Mouse (Mus musculus): ENCODE data around the gene Mlec.

GRCm38 (mm10) chr5:115120978-115121377 is 37.0 kb downstream of the Mlec start:
- TF ChIP-seq EP300 (IDR thresholded peaks at IDR 0.05) (no peak), CTCF (IDR thresholded peaks at IDR 0.05) (no peak)

Data from lung, postnatal 0 days (tissue).